Mouse (Mus musculus): ENCODE measurements at regions not wholly inside any gene's neighbourhood (a gene's known extent, or its start where the extent isn't known, plus 50 kb on each side); places are given as distances from the start of the nearest gene placed in this dataset.
A peak's percentile ranks its signal among the peaks of the same experiment; 100 is the strongest.

- DNase-seq: no peak
- intact Hi-C loops (cut with DNase I): no loop called here
Measured at GRCm38 (mm10) chr5:148626014-148626413, 73.4 kb upstream of the Ubl3 start.

- no peak for DNase-seq
- intact Hi-C loops (cut with DNase I): no loop called here
Measured at GRCm38 (mm10) chr5:148624649-148625405, 72.2 kb upstream of the Ubl3 start.

- intact Hi-C loops (cut with DNase I): no loop called here
- no peak for DNase-seq
Measured at GRCm38 (mm10) chr5:148620895-148621786, 68.6 kb upstream of the Ubl3 start.

- DNase-seq: no peak
- intact Hi-C loops (cut with DNase I): no loop called here
Measured at GRCm38 (mm10) chr5:148619917-148620316, 67.3 kb upstream of the Ubl3 start.

GRCm38 (mm10) chr5:148616426-148616825 lies 63.8 kb upstream of the Ubl3 start:
- intact Hi-C loops (cut with DNase I): no loop called here
- DNase-seq: no peak

GRCm38 (mm10) chr5:148615706-148616366 lies 63.2 kb upstream of the Ubl3 start:
- intact Hi-C loops (cut with DNase I): no loop called here
- no peak for DNase-seq

- intact Hi-C loops (cut with DNase I): no loop called here
- DNase-seq: no peak
Measured at GRCm38 (mm10) chr5:148615117-148615516, 62.5 kb upstream of the Ubl3 start.

- intact Hi-C loops (cut with DNase I): no loop called here
- no peak for DNase-seq
Measured at GRCm38 (mm10) chr5:148611323-148611722, 58.7 kb upstream of the Ubl3 start.

- intact Hi-C loops (cut with DNase I): no loop called here
- peak in 1 of 2 experiments; percentile 9 for DNase-seq
Measured at GRCm38 (mm10) chr5:148609506-148609880, 56.9 kb upstream of the Ubl3 start.

- no peak for DNase-seq
- intact Hi-C loops (cut with DNase I): no loop called here
Measured at GRCm38 (mm10) chr5:148608857-148609505, 56.4 kb upstream of the Ubl3 start.

GRCm38 (mm10) chr5:148608178-148608577 lies 55.6 kb upstream of the Ubl3 start:
- DNase-seq: peak; percentile 51 to 68
- intact Hi-C loops (cut with DNase I): no loop called here

GRCm38 (mm10) chr5:148605730-148606129 lies 53.1 kb upstream of the Ubl3 start:
- intact Hi-C loops (cut with DNase I): no loop called here
- no peak for DNase-seq
